Mouse (Mus musculus) bone marrow macrophage, adult 2 months (primary cell): ENCODE results near the gene Gm20503.

ENCODE experiments used
- CTCF ChIP-seq: IDR thresholded peaks from 2 replicates; pipeline ENCODE4 v1.5.1; 2012; ENCODE audit warnings: low read depth, mild to moderate bottlenecking, low read length, moderate library complexity
- POLR2A ChIP-seq: IDR thresholded peaks from 2 replicates; pipeline ENCODE4 v1.6.1; 2012; ENCODE audit warnings: mild to moderate bottlenecking, low read depth, low read length, borderline replicate concordance

DNA sequence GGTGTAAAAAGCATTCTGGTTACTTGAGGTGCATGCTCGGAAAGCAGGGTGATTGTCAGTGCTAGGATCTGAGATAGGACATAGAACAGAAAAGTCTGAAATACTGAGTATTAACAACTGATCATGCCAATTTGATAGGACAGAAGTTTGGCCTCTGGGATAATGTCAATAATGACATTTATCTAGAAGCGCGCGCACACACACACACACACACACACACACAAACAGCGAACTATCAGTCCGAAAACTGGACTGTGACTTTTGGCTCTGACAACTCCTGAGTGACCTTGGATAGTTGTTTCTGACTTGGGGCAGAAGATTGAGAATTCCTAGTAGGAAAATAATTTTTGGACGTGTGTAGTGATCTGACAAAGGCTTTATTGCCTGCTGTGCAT lies 793 bp downstream of the Gm20503 start:
- TF ChIP-seq CTCF, result no peak
- no peak for TF ChIP-seq POLR2A
